Mouse (Mus musculus) layer of hippocampus, postnatal 25 days (tissue): Measurements from ENCODE around the gene Mast1. TPM values are rescaled to one million over a fixed set of nuclear protein-coding genes. Genes with fewer than 3 reads are reported as not detected.
A peak's percentile ranks its signal among the peaks of the same experiment; 100 is the strongest.

Experiments used
- DNase-seq, 2 experiments: peaks; one replicate each; pipeline ENCODE4 v3.0.0; 2022; ENCODE audit warnings: mixed read lengths in 2 of 2, low spot score in 1 of 2; ENCODE audit errors: extremely low spot score in 1 of 2
- total RNA-seq, 2 experiments: library from RNA; stranded (reverse); gene quantifications; 2 replicates each; pipeline ENCODE4 v1.2.3; 2021

Mast1 gene
- total RNA-seq, 2 experiments from 2014 or later: 75.7 to 100 TPM

DNA sequence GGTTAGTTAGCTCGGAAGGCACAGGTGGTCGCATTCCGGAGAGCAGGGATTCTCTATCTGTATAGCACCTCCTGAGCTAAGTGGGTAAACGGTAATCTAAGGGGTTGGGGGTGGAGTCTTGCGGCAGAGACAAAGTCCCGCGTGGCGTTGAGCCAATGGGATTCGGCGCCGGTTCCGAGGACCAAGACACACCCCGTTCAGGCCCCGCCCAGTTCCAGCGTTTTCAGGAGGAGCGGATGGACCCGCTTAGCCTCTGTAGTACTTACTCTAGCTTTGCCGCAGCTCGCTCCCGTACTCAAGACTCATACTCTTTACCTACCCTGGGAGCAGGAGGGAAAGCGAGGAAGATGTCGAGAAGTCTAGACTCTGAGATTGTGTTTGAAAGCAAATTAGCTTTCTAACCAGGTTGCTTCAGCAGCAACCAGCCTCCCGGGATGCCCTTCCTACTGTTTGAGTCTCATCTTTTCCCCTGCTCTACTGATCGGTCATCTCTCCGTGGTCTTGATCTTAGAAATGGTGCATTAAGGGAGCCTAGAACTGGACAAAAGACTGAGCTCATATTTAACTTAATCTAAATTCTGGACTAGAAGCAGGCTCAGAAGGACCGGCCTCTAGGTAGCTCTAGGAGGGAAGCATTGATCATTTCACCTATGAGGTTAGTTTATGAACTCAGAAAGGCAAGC lies 7.5 kb upstream of the Mast1 start:
- DNase-seq: peak; percentile 37 to 62

DNA sequence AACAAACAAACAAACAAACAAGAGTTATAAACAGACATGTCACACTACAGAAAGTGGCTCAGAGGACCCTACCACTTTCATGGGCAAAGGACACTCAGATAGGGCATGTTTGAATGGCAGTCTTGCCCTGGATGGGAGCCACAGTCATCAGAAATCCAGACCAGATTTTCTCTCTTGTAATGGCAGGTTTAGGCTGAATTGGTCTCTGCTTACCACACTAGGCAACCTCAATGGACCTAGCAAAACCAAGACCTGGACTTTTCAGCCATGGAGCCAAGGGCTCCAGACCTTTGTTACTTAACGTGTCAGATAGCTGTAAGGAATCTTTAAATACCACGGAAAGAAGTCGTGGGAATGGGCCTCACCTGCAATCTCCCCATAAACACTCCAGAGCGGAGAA lies 6.5 kb upstream of the Mast1 start:
- DNase-seq: no peak

DNA sequence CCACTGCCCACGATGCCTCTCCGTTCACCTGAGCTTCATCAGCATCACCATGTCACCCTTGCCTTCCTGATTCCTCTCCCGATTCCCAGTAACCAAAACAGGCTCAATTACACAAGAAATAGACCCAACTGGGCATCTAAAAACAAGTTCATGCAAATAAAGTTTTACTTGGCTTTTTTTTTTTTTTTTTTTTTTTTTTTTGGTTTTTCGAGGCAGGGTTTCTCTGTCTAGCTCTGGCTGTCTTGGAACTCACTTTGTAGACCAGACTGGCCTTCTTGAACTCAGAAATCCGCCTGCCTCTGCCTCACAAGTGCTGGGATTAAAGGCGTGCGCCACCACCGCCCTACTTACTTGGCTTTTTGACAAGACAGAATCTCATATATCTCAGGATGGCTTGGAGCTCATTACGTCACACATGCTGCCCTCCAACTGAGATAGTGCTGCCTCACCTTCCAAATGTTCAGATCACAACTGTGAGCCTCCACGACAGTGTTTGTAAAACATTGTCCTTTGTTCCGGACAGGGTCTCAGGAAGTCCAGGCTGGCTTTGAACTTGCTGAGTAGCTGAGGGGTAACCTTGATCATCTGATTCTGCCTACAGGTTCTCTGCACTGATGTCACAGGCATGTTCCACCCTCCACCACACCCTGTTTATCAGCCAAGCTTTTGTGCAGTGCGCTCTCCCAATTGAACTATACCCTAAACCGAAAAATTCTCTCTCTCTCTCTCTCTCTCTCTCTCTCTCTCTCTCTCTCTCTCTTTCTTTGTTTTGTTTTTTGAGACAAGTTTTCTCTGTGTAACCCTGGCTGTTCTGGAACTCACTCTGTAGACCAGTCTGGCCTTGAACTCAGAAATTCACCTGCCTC lies 694 bp upstream of the Mast1 start:
- no peak for DNase-seq

DNA sequence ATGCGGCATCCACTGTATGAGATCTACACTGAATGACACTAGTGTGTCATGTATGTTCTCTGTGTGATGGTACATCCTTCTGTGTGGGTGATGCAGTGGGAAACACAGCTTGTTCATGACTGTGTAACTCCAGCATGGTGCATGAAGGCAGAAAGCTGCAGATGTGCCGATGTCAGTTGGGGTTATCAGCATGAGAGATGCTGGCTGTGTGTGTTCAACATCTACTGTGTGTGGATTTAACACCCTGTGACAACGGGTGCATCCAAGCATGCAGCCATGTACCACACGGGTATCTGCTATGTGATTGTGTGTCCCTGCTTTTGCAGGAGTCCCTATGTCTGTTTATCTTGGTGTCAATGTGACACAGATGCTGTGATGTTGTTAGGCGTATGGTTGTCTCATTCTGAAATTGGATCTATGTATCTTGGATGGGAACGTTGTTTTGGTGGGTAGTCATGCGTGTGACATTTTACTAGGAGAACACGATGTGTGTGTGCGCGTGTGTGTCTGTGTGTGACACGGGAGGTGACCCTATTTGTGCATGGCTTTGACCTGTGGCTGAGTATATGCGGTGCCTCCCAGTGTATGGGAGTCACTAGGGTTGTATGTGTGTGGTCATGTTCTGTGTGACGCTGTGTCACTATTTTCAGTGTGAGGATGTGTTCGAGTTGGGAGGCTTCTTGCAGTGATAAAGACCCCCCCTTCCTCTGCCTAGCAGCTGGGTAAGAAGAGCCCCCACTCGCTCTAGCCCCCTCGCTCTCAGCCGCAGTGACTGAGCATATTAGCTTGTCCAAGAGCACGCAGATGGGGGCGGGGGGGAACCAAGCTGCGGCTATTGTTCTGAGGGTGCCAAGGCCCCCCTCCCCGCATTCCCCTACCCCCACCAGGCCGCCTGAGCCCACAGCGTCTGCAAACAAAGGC lies 858 bp downstream of the Mast1 start:
- no peak for DNase-seq

DNA sequence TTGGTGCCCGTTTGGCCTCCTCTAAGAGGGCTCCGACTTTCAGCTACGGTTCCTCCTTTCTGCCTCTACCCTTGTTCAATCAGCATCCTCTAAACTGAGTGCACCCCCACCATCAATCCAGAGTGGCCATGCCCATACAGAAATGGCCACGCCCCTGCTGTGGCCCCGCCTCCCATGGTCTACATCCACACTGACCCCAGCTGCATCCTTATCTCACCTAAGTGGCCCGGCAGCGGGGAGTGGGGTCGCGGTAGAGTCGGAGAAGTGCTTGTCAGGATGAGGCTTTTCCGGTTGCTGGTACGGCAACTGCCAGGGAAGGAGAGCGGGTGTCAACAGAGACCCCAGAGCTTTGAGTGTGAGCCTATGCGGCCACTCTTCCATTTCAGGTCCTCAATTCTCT lies 1.7 kb downstream of the Mast1 start:
- DNase-seq: no peak

DNA sequence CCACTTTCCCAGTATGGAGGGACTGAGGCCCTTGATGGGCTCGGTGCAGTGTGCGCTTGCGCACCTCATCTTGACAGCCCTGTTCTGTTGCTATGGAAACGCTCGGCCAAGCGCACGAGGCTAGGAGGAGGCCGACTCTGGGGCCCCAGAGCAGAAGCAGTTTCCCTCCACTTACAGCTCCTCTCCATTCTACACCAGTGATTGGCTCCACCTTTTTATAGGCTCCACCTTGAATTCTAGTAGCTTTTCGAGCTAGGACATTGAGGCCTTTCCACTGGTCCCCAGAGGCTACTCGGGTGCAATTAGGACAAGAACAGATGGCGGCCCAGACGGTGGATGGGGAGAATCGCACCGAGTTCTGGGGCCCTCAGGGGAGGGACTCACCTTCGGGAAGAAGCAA lies 2.3 kb downstream of the Mast1 start:
- no peak for DNase-seq

DNA sequence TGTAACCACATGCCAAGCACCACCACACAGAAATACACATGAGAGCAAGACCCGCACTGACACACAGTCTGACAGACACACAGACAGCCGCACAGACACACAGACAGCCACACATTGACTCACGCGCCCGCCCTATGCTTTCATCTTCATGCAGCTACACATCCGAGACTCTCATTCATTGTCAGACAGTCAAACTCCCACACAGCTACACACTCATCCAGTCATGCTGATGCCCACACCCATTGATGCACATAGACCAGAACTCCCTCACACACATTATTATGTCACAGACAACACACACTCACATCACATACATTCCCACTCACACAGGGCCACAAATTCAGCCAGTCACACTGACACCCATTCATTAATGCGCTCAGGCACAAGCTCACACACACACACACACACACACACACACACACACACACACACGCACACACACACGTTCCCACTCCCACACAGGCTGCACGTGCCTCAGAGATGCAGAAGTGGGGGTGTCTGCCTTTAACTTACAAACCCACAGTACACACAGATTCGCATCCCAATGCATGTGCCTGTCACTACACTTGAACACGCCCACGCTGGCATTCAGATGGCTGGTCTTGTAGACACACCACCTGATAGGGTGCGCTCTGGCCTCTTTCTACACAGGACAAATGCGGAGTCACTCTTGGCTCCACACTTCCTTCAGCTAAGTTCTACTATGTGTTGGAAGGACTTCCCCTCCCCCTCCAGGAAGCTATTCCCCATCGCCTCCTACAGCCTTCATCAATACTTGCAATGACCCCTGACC lies 3.2 kb downstream of the Mast1 start:
- DNase-seq: no peak

DNA sequence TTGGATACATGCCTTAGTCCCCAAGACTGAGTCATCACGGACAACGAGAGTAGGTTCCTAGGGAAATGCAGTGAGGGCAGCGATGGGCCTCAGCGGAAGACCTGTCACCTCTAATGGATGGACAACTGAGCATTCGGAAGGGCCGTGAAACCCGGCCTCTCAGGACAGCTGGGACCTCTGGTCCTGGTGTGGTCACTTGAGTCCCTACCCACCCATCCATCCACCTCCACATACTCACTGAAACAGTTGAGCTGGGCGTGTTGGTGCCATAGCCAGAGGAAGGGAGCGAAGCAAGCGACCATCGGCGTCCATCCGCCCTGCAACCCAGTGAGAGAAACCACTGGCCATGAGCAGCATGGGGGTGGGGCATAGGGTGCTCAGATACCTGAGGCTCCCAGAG lies 6.6 kb downstream of the Mast1 start:
- no peak for DNase-seq

DNA sequence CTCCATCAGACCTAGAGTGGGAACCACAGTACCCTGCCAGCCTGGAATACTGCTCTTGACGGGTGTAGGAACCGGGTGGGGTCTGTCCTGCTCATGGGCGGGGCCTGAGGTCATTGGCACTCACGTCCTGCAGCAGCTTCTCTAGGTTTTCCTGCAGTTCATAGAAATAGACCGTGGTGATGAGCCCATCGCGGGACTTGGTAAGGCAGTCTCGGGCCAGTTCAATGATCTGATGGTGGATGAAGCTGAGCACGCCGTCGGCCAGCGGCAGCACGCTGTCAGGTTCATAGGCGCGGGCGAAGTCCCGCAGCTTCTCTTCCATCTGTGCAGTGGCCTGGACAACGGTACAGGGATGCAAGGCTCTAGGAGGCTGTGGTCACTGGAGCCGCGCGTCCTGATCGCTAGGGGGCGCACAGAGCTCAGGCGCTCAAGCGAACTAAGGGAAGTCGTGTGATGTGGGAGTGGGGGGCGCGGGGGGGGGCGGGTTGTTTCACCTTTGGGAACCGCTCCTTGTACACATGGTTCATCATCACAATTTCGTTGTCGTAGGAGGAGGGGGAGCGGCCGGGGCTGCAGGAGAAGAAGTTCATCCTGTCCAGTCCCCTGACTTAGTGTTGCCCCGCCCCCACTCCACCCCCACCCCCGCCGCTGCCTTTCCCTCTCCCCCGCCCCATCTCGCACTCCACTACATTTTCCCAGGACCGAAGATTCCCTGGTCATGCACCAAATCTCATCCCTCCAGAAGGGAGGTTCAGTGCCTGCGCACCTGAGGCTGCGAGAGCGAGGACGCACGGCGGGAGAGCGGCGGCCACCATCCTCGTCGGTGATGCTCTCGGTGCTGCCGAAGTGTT lies 8.5 kb downstream of the Mast1 start:
- peak in 1 of 2 experiments; percentile 80 for DNase-seq

DNA sequence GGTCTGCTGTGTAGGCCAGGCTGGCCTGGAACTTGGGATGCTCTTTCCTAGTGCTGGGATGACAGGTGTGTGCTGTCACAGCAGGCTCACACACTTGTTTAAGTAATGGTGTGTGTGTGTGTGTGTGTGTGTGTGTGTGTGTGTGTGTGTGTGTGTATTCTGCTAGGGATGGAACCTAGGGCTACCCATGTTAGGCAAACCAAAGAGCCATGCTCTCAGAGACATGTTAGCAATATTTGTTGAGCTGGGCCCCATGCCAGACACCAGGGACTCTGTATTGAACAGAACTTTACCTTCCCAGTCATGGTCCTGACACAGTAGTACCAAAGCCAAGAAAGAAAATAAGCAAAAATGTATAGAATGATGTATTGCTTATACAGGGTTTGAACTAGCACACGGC lies 9.6 kb downstream of the Mast1 start:
- DNase-seq: no peak

DNA sequence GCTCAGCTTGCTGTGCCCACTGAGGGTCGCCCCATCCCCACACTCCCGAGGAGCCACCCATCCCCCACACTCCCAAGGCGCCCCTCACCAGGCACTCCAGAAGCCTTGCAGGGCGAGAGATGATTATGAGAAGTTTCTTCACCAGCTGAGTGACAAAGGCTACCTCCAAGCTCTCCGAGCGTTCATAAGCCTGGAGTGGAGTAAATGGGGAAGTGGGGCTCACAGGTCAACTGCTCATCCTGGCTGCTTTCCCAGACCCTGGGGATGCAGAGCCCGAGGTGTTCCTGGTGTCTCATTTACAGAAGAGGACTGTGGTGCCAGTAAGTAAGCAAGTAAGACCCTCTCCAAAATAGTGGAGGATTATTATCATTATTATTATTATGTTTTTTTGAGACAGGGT lies 11.6 kb downstream of the Mast1 start:
- DNase-seq: no peak

DNA sequence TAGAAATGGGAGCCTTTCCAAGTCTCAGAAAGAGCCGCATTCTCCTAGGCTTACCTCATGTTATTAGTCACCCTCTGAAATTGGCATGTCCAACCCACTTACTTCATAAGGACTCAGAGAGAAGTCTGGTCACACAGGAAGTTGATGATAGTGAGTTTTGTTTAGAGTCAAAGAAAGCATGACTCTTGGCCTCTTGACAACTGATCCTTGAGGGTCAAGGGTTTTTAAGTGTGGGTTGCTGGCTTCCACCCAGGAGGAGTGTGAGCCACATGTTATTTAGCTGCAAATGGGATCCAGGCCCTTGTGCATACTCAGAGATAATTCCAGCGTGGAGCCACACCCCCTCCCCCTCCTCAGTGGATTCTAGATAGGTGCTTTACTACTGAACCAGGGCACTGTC lies 15.6 kb downstream of the Mast1 start:
- no peak for DNase-seq

DNA sequence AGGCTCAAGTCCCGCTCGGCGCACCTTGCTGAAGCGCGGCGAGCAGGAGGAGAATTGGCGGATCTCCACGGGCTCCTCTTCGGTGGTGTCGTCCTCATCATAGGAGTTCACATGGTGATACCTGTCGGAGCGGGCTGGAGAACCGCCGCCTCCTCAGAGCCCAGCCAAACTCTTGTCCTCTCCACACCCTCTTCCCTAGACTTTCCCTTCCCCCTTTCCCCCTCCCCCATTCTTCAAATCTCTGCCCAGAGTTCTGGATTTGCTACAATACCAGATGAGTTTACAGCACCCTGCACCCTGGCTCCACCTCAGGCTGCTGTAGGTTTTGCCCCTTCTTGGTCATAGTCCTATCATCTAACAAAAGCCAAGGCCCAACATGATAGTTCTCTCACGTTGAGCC lies 18.5 kb downstream of the Mast1 start:
- DNase-seq: no peak

DNA sequence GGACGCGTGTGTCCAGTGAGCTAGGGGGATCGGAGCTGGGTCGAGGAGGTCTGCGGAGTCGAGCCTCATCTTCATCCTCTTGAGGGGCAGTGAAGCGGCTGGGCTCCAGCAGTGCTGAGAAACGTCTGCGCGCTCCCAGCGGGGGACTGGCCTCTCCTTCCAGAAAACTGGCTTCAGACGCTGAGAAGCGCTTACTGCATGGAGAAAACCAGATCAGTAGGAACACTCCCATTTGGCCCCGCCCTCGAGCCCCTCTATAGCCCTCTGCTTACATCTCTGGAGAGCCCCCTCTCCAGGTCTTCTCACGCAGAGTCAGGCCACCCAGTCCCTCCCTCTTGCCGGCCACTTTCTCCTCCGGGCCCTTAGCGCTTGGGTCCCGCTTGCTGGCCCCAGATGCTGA lies 19.4 kb downstream of the Mast1 start:
- no peak for DNase-seq

DNA sequence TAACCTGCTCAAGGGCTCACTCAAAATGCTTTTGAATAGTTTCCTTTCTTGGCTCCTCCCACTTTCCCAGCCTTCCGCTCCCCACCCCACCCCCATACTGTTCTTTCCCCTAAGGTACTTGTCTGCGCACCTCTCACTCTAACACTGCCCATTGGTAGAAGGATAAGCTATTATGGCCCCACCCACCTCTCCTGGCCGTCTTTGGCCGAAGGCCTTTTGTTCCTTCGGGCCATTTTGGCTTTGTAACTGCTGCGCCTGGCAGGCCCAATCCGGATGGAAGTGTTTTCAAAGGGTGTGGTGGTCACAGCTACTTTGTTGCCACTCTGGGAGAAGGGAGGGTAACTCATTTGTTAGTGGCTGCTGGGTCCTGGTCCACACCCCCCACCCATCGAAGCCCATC lies 21.9 kb downstream of the Mast1 start:
- DNase-seq: no peak

DNA sequence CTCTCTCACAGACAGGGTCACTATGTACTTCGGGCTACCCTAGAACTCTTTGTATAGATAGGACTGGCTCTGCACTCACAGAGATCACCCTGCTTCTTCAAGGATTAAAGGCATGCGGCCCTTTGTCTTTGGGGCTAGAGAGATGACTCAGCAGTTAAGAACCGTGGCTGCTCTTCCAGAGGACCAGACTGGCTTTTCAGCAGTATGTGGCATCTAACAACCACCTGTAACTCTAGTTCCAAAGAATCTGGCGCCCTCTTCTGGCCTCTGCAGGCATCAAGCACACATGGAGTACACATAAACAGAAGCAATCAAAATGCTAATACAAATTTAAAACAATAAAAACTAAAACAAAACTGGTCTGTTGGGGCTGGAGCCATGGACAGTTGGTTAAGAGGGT lies 23.2 kb downstream of the Mast1 start:
- no peak for DNase-seq

DNA sequence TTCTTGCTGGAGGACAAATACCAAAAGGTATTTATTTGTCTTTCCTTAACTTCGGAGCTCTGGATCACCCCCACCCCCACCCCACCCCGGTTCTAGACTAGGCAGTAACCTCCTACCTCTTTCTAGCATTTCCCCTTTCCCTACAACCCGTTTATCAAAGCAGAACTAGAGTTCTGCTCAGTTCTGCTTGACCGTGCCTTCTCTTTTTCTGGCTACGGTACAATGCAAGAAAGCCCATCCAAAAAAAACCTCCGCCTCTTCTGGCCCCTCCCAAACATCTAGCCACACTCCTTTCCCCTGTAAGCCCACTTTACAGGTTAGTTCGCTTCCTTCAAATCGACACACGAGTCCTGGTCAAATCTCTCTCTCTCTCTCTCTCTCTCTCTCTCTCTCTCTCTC lies 23.7 kb downstream of the Mast1 start:
- DNase-seq: no peak

DNA sequence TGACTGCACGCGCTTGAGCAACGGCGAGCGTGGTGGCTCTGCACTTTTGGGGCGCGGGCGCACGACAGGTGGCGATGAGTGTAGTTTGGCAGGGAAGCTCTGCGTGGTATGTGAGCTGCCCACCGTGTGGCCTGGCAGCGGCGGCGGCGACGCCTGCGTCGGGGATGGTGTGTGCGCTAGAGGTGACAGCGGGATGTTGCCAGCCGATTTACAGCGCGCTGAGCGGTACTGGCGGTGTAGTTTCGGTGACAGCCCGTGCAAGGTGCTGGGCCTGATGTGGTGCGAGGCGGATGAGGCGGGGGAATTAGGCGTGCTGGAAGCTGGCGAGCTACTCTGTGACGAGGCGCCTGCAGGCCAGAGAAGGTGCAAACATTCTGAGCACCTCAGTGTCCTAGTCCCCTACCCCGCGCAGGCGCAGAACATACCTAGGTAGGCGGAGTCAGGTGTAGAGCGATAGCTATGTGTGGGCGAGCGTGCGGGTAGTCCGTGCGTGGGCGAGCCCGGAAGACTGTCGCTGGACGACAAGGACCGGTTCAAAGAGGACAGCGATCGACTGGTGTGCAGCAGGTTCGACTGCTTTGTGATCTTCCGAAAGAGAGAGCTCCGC lies 24.2 kb downstream of the Mast1 start:
- DNase-seq: no peak

DNA sequence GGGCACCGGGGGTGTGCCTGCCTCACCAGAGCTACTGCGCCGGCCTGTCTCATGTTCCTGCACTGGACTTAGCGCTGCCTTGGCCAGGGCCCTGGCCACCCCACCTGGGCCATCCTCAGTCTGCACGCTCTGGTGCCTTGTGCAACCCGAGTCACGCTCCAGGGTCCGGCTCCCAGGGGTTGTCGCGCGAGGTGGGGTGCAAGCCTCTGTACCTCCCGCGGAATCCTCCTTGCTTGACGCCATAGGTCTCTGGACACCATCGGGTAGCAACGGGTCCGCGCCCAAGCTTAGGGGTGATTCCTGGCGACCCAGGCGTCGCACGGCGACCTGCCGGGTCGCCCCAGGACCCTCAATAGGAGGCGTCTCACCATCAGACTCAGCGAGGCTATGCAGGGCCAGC lies 24.8 kb downstream of the Mast1 start:
- no peak for DNase-seq
